Comparison of ENCODE assay signal across 8 mouse cellular contexts in genomic region chr10:85184201-85184963, GRCm38 (mm10). TPM values are rescaled to one million over a fixed set of nuclear protein-coding genes. Genes with fewer than 3 reads are reported as not detected.
DNase-seq lines count a peak whose midpoint lies in the region; ATAC-seq lines count a peak whose summit lies in the region.

No protein-coding gene starts in this region.

- under 1% methylated on average over 92 of the region's 95 CpGs for WGBS in hindbrain, embryonic 14.5 days
- under 1% methylated on average over 91 of the region's 95 CpGs for WGBS in limb, embryonic 12.5 days
- under 1% methylated on average over 81 of the region's 95 CpGs for WGBS in midbrain, embryonic 12.5 days

- peaks cover 28% of the 10 kb centered on the region for H3K4me1 ChIP-seq in erythroblast, embryonic 14.5 days (ENCODE audit: control insufficient read depth)
- peaks cover 10% of the 10 kb centered on the region for H3K4me1 ChIP-seq in hindbrain, embryonic 14.5 days (replicated peaks; ENCODE audit: control insufficient read depth, insufficient read depth, low read length)
- peaks cover 8% of the 10 kb centered on the region for H3K4me1 ChIP-seq in limb, embryonic 12.5 days (replicated peaks)
- peaks cover 17% of the 10 kb centered on the region for H3K4me1 ChIP-seq in midbrain, embryonic 12.5 days

- peak overlapping the region; percentile 90 for H3K27ac ChIP-seq in hindbrain, embryonic 14.5 days
- H3K27ac ChIP-seq in limb, embryonic 12.5 days, result peak overlapping the region; percentile 89
- peak overlapping the region; percentile 76 for H3K27ac ChIP-seq in midbrain, embryonic 12.5 days (replicated peaks)

- H3K4me3 ChIP-seq in erythroblast, embryonic 14.5 days (replicated peaks), result peak overlapping the region; percentile 77
- peak overlapping the region; percentile 93 for H3K4me3 ChIP-seq in hindbrain, embryonic 14.5 days (replicated peaks; ENCODE audit: low read length)
- peak overlapping the region; percentile 83 for H3K4me3 ChIP-seq in limb, embryonic 12.5 days (replicated peaks)
- H3K4me3 ChIP-seq in midbrain, embryonic 12.5 days, result peak overlapping the region; percentile 86

- H3K9ac ChIP-seq in hindbrain, embryonic 14.5 days, result peak overlapping the region; percentile 83
- H3K9ac ChIP-seq in limb, embryonic 12.5 days (replicated peaks), result peak overlapping the region; percentile 83
- peak overlapping the region; percentile 78 for H3K9ac ChIP-seq in midbrain, embryonic 12.5 days (replicated peaks)

- H3K36me3 ChIP-seq in erythroblast, embryonic 14.5 days (ENCODE audit: control insufficient read depth), result no peaks in the 10 kb centered on the region
- H3K36me3 ChIP-seq in hindbrain, embryonic 14.5 days (replicated peaks; ENCODE audit: control insufficient read depth, insufficient read depth), result no peaks in the 10 kb centered on the region
- peaks cover 4% of the 10 kb centered on the region; the same call in 1 of the 2 replicates for H3K36me3 ChIP-seq in limb, embryonic 12.5 days
- no peaks in the 10 kb centered on the region for H3K36me3 ChIP-seq in midbrain, embryonic 12.5 days

- no peaks in the 10 kb centered on the region; the same call in 1 of the 2 replicates for H3K9me3 ChIP-seq in erythroblast, embryonic 14.5 days (ENCODE audit: control insufficient read depth, low read length)
- no peaks in the 10 kb centered on the region for H3K9me3 ChIP-seq in hindbrain, embryonic 14.5 days (ENCODE audit: control insufficient read depth, low read length)
- H3K9me3 ChIP-seq in limb, embryonic 12.5 days, result no peaks in the 10 kb centered on the region
- H3K9me3 ChIP-seq in midbrain, embryonic 12.5 days, result no peaks in the 10 kb centered on the region

- H3K4me2 ChIP-seq in hindbrain, embryonic 14.5 days (replicated peaks), result peak overlapping the region; percentile 72
- peak overlapping the region; percentile 96 for H3K4me2 ChIP-seq in limb, embryonic 12.5 days
- H3K4me2 ChIP-seq in midbrain, embryonic 12.5 days (replicated peaks), result peak overlapping the region; percentile 98

- peaks cover 29% of the 10 kb centered on the region for H3K27me3 ChIP-seq in erythroblast, embryonic 14.5 days (ENCODE audit: control insufficient read depth)
- no peaks in the 10 kb centered on the region for H3K27me3 ChIP-seq in hindbrain, embryonic 14.5 days (ENCODE audit: control insufficient read depth, insufficient read depth, low read length)
- H3K27me3 ChIP-seq in limb, embryonic 12.5 days, result no peaks in the 10 kb centered on the region; the same call in 1 of the 2 replicates
- H3K27me3 ChIP-seq in midbrain, embryonic 12.5 days, result no peaks in the 10 kb centered on the region

- ATAC-seq in erythroblast, adult 5-6 weeks (replicated peaks; ENCODE audit: low FRiP score, poor library complexity, severe bottlenecking), result no peak
- peak; percentile 38 for ATAC-seq in hindbrain, embryonic 14.5 days (ENCODE audit: low FRiP score)
- ATAC-seq in limb, embryonic 12.5 days (ENCODE audit: insufficient number of reproducible peaks, insufficient read depth, low FRiP score, low TSS enrichment, low read depth), result peak; percentile 38
- ATAC-seq in midbrain, embryonic 12.5 days (ENCODE audit: low FRiP score, low read depth), result peak; percentile 59

- peak; percentile 75 for DNase-seq in cerebellum, adult 9-11 months
- peak; percentile 37 to 50 for DNase-seq in frontal cortex, postnatal 14 days (ENCODE audit: low spot score in 2 of 2)
- peak; percentile 53 for DNase-seq in hindbrain, embryonic 14.5 days (ENCODE audit: low spot score)
- DNase-seq in spleen, adult 18-20 months, result peak; percentile 30 to 53

RNA-seq across cellular contexts. Expression of gene Cry1, which starts 0.5 kb away (rescaled TPM):
- 0.08 and 0.25 TPM in 2 replicates for polyA plus RNA-seq in erythroblast, embryonic 14.5 days (2012)
- 1.0 and 3.7 TPM in 2 replicates for total RNA-seq in erythroblast, adult 5-6 weeks (2015; ENCODE audit: low replicate concordance)
- total RNA-seq in erythroblast, adult 5-6 weeks (2017; ENCODE audit: low replicate concordance), result 3.5 and 4.3 TPM in 2 replicates
- 32.9 and 40.1 TPM in 2 replicates for polyA plus RNA-seq in hindbrain, embryonic 14.5 days (2014; fragmentation: Nextera tagmentation; extraction: Ambion mirVana)
- 43.0 and 44.8 TPM in 2 replicates for polyA plus RNA-seq in limb, embryonic 12.5 days (2016; fragmentation: Nextera tagmentation; extraction: Ambion mirVana)
- 37.9 and 39.0 TPM in 2 replicates for polyA plus RNA-seq in midbrain, embryonic 12.5 days (2016; fragmentation: Nextera tagmentation; extraction: Ambion mirVana)

RNA-seq across cellular contexts. Expression of gene Mterf2, which starts 56.6 kb away (rescaled TPM):
- 0.02 TPM in 1 of 2 replicates, not detected in the other for polyA plus RNA-seq in erythroblast, embryonic 14.5 days (2012)
- total RNA-seq in erythroblast, adult 5-6 weeks (2015; ENCODE audit: low replicate concordance), result 0.63 and 4.8 TPM in 2 replicates
- total RNA-seq in erythroblast, adult 5-6 weeks (2017; ENCODE audit: low replicate concordance), result 0.17 TPM in 1 of 2 replicates, not detected in the other
- 28.0 and 32.7 TPM in 2 replicates for polyA plus RNA-seq in hindbrain, embryonic 14.5 days (2014; fragmentation: Nextera tagmentation; extraction: Ambion mirVana)
- 25.1 and 25.6 TPM in 2 replicates for polyA plus RNA-seq in limb, embryonic 12.5 days (2016; fragmentation: Nextera tagmentation; extraction: Ambion mirVana)
- 35.5 and 37.2 TPM in 2 replicates for polyA plus RNA-seq in midbrain, embryonic 12.5 days (2016; fragmentation: Nextera tagmentation; extraction: Ambion mirVana)

Comparison
In these comparisons a context has a peak if more than half of its experiments do, and no peak if none do; other contexts are left out.
1. RNA of gene Cry1, which starts 0.5 kb away (polyA plus RNA-seq): 43.0 to 44.8 TPM in limb, embryonic 12.5 days, 37.9 to 39.0 TPM in midbrain, embryonic 12.5 days and 32.9 to 40.1 TPM in hindbrain, embryonic 14.5 days; 0.08 to 0.25 TPM in erythroblast, embryonic 14.5 days; every median in the first group is over 10 times any median in the second.
2. RNA of gene Mterf2, which starts 56.6 kb away (polyA plus RNA-seq): 35.5 to 37.2 TPM in midbrain, embryonic 12.5 days, 28.0 to 32.7 TPM in hindbrain, embryonic 14.5 days and 25.1 to 25.6 TPM in limb, embryonic 12.5 days; 0.02 TPM in erythroblast, embryonic 14.5 days; every median in the first group is over 10 times any median in the second.
3. Peak in every context shown above with its lines, with median percentiles within 50 percentile points of each other: H3K4me3 ChIP-seq, DNase-seq, H3K27ac ChIP-seq, H3K4me2 ChIP-seq and H3K9ac ChIP-seq.